Comparison of ENCODE assay signal across 10 mouse cellular contexts in the genomic region with DNA sequence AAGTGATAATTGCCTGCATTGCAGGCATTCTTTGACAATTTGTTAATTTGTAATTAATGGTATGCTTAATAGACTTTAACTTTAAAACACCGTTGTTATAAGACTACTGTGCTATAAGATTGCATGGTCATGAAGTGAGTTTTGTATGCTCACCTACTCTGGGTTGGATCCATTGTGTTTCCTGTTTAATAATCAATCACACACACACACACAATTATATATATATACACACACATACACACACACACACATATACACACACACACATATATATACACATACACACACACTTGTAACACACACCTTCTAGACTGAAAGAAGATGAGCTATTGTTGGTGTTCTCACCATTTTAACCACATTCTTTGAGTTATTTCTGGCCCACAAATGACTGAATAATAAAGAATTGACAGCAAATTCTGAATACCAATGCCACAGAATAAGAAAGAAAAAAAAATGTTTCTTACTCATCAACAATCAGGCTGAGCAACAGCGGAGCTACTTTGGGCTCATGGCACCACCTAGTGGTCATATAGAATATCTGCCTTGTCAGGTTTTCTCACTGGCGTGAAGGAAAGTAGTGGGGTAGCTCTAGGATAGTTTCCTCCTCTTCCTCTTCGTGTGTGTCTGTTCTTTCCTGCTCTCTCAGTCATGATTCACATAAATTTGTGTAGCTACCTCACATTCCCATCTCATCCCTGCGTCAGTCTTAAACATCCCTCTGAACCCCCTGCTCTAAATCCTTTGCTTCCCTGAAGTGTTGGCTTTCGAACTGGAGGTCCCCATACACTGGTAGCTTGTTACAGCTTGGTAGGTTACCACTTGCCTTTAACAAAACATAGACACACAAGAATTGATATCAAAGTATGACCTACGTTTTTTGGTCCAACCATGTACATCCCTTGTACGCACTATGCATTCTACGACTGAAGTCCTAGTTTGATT. TPM values are rescaled to one million over a fixed set of nuclear protein-coding genes. Genes with fewer than 3 reads are reported as not detected.
A peak's percentile ranks its signal among the peaks of the same experiment; 100 is the strongest.
DNase-seq lines count a peak whose midpoint lies in the region; ATAC-seq and TF ChIP-seq lines count a peak whose summit lies in the region.
"Had no signal": no experiment of that assay in that cellular context is flagged by ENCODE, and none has a peak within 500 bp of the region (broad histone marks: within the 10 kb centered on the region; RNA-seq: fewer than 3 reads in every experiment).

No protein-coding gene starts in this region.

- H3K4me2 ChIP-seq in forebrain, embryonic 16.5 days (ENCODE audit: low read length) = no peak overlapping the region

- H3K4me1 ChIP-seq in E14TG2a.4 (replicated peaks; ENCODE audit: low read depth, low read length) = no peaks in the 10 kb centered on the region
- H3K4me1 ChIP-seq in forebrain, embryonic 16.5 days (replicated peaks; ENCODE audit: control insufficient read depth, insufficient read depth, low read length) = peaks cover 8% of the 10 kb centered on the region

- DNase-seq in layer of hippocampus, adult 11-12 months (ENCODE audit: low spot score) = peak; percentile 60
- DNase-seq in layer of hippocampus, adult 9-10 months (ENCODE audit: low spot score) = no peak
- DNase-seq in brain, embryonic 14.5 days (ENCODE audit: low read depth) = peak; percentile 88
- peak; percentile 37 to 79 for DNase-seq in layer of hippocampus, postnatal 14 days (ENCODE audit: low spot score in 2 of 2)
- DNase-seq in naive thymus-derived CD4-positive, alpha-beta T cell, adult 2 months (ENCODE audit: low read depth) = peak; percentile 42
- DNase-seq in gastrocnemius, postnatal 4 days (ENCODE audit: low spot score in 2 of 2) = no peak

- H3K9me3 ChIP-seq in E14TG2a.4 (ENCODE audit: low read length) = no peaks in the 10 kb centered on the region
- H3K9me3 ChIP-seq in forebrain, embryonic 16.5 days (ENCODE audit: control insufficient read depth, low read length) = no peaks in the 10 kb centered on the region
- H3K9me3 ChIP-seq: megakaryocyte, embryonic 14.5 days had no signal

- WGBS in forebrain, embryonic 16.5 days = 51% methylated on average over 9 of the region's 9 CpGs

- no peaks in the 10 kb centered on the region for H3K36me3 ChIP-seq in E14TG2a.4 (ENCODE audit: insufficient read depth, low read length)
- no peaks in the 10 kb centered on the region for H3K36me3 ChIP-seq in forebrain, embryonic 16.5 days (ENCODE audit: control insufficient read depth, insufficient read depth)

- no peak overlapping the region for H3K9ac ChIP-seq in forebrain, embryonic 16.5 days (replicated peaks; ENCODE audit: low read depth, low read length)

- no peak overlapping the region for H3K4me3 ChIP-seq in E14TG2a.4 (replicated peaks; ENCODE audit: low read length)
- no peak overlapping the region for H3K4me3 ChIP-seq in forebrain, embryonic 16.5 days (replicated peaks; ENCODE audit: low read length)
- H3K4me3 ChIP-seq: erythroblast, embryonic 14.5 days; megakaryocyte, embryonic 14.5 days had no signal

- TF ChIP-seq CTCF in E14TG2a.4 (conservative IDR thresholded peaks at IDR 0.05; ENCODE audit: low read length) = peak; percentile 63
- TF ChIP-seq CTCF in brain, embryonic 14.5 days (IDR thresholded peaks at IDR 0.05; ENCODE audit: borderline replicate concordance, extremely low read depth, insufficient read depth, insufficient read length) = peak; percentile 79; the same call in 1 of the 2 replicates

- ATAC-seq in forebrain, embryonic 16.5 days = peak; percentile 68

- H3K27ac ChIP-seq in forebrain, embryonic 16.5 days (ENCODE audit: low read length) = no peak overlapping the region

- no peak for TF ChIP-seq POLR2A in brain, embryonic 14.5 days (IDR thresholded peaks at IDR 0.05; ENCODE audit: borderline replicate concordance, extremely low read depth, insufficient read depth, insufficient read length, poor library complexity, severe bottlenecking)

- H3K27me3 ChIP-seq in E14TG2a.4 (ENCODE audit: insufficient read depth, low read length) = peaks cover 2% of the 10 kb centered on the region; the same call in 1 of the 2 replicates
- no peaks in the 10 kb centered on the region for H3K27me3 ChIP-seq in forebrain, embryonic 16.5 days (replicated peaks; ENCODE audit: control insufficient read depth, insufficient read depth, low read length)

RNA-seq across cellular contexts. Expression of gene Schip1, which starts 18.9 kb away (rescaled TPM):
- 80.3 and 80.7 TPM in 2 replicates for polyA plus RNA-seq in brain, embryonic 14.5 days (2012; rRNA removed)
- polyA plus RNA-seq in forebrain, embryonic 16.5 days (2015; fragmentation: Nextera tagmentation; extraction: Ambion mirVana) = 173 and 197 TPM in 2 replicates
- 100 to 1,000 TPM; 300 to 309 TPM for total RNA-seq in layer of hippocampus, postnatal 14 days (2021)
- 10 to 100 TPM; 76.4 to 77.8 TPM for total RNA-seq in gastrocnemius, postnatal 4 days (2021)

Comparison
In these comparisons a context has a peak if more than half of its experiments do, and no peak if none do; other contexts are left out.
1. DNase-seq: peak in layer of hippocampus, adult 11-12 months (single experiment), brain, embryonic 14.5 days (single experiment), layer of hippocampus, postnatal 14 days (2 of 2) and naive thymus-derived CD4-positive, alpha-beta T cell, adult 2 months (single experiment); none in layer of hippocampus, adult 9-10 months (single experiment) and gastrocnemius, postnatal 4 days (0 of 2).